Mouse (Mus musculus) liver, postnatal 0 days (tissue): ENCODE data around the gene 3110082I17Rik.

Experiments used
- CTCF ChIP-seq: sonication (generic); IDR thresholded peaks from 2 replicates; pipeline ENCODE4 v1.5.1; 2016; ENCODE audit warnings: antibody characterized with exemption, low read depth
- EP300 ChIP-seq: IDR thresholded peaks from 2 replicates; pipeline ENCODE4 v1.6.1; 2016; ENCODE audit warnings: antibody characterized with exemption, low read depth, mild to moderate bottlenecking

- TF ChIP-seq CTCF = no peak
- TF ChIP-seq EP300 = no peak
Observed at GRCm38 (mm10) chr5:139438440-139438839, 21.9 kb downstream of the 3110082I17Rik start.
